Mouse (Mus musculus): ENCODE results near the gene Trap1a.
"Not testable (repeated sequence)": the region's sequence is repeated elsewhere in the genome, so short reads cannot be mapped to it uniquely, and the experiment has no call there.

Trap1a gene

DNA sequence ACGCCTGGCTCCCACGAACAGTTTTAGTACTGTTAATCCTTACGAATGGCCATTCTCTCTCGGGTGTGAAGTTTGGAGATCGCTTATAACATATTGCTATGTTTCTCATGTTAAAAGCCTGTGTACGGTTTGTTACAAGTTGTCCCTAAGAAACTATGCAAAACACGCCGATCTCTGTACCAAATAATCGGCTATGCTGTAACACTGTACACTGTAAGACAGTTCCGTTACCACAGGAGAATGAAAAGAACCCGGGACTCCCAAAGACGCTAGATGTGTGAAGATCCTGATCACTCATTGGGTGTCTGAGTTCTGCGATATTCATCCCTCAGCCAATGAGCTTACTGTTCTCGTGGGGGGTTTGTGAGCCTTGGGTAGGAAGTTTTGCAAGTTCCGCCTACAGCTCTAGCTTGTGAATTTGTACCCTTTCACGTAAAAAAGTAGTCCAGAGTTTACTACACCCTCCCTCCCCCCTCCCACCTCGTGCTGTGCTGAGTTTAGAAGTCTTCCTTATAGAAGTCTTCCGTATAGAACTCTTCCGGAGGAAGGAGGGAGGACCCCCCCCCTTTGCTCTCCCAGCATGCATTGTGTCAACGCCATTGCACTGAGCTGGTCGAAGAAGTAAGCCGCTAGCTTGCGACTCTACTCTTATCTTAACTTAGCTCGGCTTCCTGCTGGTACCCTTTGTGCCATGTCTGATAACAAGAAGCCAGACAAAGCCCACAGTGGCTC is at the start of gene Trap1a:
Gene Trap1a (plus strand): TSS at position 421 of the 732 bp plus-strand sequence.
- DNase-seq, result no peak

DNA sequence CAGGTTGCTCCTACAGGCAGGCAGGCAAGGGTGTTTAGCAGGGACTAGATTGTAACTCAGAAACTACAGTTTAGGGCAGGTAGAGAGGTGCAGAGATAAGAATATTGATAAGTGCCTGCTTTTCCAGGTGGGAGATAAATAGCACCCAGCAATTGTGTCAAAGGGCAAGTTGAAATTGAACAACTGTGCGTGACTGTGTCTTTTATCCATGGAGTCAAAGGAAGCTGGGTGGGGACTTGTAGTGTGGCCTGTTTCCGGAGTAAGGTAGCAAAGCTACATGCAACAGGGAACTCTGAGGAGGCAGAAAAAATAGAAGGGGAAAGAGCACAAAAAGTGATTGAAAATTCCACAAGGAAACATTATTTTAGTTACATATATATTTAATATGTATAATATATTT is 40.4 kb upstream of the Trap1a start:
- no peak for DNase-seq

DNA sequence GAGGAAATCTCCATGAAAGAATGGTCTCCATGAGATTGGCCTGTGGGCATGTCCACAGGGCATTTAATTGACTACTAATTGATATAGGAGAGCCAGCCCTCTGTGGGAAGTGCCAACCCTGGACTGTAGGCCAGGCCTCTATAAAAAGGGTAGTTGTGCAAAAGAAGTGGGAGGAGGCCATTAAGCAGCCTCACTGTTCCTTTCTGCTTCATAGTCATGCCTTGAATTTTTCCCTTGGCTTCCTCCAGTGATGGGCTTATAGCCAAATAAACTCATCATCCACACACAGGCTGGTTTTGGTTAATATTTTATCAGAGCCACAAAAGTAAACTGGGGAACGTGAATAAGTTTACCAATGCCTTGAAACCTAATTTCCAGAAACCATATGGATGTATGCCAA is 38.2 kb upstream of the Trap1a start:
- DNase-seq, result no peak

DNA sequence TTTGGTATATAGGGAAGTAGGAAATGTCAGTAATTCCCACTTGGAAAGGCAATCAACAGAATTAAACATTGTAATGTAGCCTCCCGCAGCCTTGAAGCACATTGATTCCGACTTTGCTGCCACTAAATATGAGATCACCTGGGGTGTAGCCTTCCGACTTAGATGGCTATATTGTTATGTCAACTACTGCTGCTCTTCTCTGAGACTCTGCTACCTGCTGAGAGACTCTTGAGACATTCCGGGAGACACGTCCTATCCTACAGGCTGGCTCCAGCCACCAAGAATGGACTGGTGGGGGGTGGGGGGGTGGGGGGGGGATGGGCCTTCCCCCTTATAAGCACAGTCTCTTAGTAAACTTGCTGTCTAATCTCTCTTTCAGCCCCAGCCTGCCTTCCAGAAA is 16.1 kb upstream of the Trap1a start:
- DNase-seq, result not testable (repeated sequence)

DNA sequence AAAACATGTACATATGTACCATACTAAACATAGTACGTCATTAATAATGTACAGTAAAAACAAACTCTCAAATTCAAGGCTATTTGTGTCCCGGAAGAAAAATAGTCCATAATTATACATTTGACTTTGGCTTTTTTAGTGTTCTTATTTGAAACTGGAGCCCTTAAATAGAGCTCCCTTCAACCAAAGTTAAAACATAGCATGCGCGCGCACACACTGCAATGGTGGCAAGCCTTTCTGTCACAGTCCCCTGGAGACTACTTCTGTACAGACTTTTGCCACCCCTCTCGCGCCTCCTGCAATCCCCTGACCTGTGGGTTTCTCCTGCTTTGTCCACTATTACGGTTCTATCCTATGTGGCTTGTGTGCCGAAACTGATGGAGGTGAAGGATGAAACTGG is 900 bp upstream of the Trap1a start:
- no peak for DNase-seq

DNA sequence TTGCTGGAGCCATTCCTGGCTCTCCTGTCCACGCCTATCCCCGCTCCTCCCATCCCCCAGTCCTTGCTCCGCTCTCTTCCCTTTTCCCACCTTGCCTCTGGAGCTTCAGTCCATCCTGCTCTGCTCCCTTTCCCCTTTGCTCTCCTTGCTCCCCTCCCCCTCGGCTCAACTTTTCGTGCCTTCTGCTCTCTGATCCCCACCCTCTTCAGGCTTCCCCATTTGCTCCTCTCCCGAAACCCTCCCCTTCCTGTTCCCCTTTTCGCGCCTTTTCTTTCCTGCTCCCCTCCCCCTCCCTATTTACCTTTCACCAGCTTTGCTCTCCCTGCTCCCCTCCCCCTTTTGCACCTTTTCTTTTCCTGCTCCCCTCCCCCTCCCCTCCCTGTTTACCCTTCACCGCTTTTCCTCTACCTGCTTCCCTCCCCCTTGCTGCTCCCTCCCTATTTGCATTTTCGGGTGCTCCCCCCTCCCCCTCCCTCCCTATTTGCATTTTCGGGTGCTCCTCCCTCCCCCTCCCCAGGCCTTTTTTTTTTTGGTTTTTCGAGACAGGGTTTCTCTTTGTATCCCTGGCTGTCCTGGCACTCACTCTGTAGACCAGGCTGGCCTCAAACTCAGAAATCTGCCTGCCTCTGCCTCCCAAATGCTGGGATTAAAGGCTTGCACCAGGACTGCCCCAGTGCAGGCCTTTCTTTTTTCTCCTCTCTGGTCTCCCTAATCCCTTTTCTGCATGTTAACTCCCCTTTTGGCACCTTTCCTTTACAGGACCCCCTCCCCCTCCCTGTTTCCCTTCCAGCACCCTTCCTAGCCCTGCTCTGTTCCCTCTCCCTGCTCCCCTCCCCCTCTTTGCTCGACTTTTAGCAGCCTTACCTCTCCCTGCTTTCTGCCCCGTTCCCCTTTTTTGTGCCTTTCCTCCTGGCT is 1.3 kb downstream of the Trap1a start:
- no peak for DNase-seq

DNA sequence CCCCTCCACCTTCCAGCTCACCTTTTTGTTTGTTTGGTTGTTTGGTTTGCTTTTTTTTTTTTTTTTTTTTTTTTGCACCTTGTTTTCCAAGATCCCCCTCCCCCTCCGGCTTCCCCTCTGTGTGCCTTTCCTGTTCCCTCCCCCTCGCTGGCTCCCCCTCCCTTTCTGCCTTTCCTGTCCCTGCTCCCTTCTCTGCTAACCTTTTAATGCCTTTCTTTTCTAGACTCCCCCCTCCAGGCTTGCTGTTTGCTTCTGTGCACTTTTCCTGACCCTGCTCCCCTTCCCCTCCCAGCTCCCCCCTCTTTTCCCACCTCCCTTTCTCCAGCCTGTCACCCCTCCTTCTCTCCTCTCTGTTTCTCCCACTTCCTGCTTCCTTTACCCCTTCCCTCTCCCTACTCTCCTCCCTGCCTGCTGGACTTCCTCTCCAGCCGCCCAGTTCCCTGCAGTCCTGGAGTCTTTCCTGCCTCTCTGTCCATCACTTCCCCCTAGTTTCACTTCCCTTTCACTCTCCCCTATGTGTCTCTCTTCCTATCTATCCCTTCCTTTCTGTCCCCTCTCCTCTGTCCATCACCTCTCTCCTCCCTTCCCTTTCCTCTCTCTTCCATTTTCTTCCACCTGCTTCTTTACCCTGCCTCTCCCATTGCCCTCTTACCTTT is 2.1 kb downstream of the Trap1a start:
- DNase-seq, result no peak

DNA sequence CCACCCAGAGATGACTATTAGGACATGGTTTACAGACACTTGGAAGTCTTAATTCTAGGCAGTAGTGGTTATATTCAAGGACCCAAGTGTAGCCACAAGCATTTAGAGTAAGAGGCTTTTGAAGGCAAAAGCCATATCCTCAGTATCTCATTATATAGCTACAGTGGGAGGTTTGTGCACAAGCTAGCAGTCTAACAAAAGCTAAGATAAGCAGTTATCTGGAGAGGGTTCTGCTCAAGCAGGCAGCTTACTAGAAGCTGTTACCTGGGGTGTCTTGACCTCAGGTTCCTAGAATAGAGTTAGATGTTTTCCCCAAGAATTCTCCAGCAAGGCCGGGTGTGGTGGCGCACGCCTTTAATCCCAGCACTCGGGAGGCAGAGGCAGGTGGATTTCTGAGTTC is 6.1 kb downstream of the Trap1a start:
- no peak for DNase-seq

DNA sequence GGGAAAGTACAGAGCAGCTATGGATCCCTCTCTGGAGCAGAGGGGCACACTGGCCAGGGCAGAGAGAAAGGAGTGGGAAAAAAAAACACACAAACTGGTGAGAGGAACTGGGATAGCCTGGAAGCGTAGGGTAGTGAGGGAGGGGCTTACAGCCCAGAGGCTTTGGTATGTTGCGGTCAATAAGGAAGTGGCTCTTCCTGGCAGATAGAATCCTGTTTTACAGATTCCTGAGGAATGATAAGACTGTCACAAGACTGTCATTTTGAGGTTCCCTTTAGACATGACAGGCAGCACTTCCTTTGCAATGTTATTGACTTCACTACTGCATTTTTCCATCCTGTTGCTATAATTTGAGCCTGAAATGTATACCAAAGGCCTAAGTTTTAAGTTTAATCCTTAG is 7.7 kb downstream of the Trap1a start:
- no peak for DNase-seq

DNA sequence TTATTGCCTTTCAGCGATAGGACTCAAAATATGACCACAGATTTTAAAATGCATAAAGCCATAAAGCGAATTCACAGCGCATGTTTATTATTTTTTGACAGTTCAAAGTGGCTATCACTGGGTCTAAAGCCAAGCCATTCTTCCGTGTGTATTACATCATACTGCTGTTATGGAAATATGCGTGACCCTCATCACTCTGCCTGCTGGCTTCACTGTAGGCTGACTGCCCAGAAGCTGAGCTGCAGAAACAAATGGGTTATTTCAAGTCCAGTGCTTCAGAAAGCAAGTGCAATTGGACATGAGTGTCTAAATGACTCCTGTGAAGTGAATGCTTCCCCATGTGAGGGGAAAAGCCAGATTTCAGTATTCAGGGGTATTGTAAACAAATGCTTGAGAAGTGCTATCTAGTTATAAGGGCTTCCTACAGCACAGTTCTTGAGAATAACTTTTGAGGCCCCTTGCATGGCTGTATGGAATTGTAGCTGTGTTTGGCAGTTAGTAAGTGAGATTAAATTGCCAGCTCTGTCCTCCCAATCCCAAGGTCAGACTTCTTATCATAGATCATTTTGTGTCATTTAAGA is 18.8 kb downstream of the Trap1a start:
- no peak for DNase-seq

DNA sequence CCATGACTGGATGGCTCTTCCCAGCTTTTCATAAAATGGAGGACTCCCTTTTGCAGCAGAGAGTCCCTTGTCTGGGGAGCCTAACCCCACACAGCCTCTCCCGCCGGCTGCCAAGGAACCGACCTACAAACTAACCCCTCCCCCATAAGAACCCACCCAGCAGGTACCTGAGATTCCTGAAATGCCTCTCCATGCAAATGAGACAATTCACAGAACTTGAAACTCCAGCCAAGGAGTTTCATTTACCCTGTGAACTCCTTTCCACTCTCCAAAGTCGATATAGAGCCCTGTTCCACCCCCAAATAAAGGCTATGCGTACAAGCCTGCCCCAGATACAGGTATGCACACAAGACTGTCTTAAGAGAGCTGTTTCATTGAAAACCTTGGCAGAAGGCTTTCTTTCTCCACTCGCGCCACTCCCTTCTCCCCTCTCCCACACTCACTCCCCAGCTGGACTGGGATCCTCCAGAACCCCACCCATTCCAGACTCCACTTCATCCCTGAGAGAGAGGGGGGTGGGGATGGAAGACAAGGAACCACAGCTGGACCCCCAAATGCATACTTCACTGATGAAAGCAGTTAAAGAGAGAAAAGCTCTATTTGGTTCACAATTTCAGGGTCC is 24.3 kb downstream of the Trap1a start:
- DNase-seq, result peak; percentile 14

DNA sequence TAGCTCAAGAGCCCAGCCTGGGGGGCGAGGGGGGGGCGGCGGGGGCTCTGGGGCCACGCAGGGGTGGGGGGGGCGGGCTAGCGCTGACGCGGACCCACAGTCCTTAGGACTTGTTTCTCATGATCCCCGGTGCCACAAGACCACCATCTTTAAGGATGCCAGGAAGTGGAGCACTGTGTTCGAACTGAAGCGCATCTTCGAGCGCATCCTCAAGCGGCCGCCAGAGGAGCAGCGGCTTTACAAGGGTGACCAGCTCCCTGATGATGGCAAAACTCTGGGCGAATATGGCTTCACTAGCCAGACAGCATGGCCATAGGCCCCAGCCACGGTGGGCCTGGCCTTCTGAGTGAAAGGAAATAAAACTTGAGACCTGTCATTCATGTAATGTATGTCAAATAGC is 24.9 kb downstream of the Trap1a start:
- DNase-seq, result no peak

DNA sequence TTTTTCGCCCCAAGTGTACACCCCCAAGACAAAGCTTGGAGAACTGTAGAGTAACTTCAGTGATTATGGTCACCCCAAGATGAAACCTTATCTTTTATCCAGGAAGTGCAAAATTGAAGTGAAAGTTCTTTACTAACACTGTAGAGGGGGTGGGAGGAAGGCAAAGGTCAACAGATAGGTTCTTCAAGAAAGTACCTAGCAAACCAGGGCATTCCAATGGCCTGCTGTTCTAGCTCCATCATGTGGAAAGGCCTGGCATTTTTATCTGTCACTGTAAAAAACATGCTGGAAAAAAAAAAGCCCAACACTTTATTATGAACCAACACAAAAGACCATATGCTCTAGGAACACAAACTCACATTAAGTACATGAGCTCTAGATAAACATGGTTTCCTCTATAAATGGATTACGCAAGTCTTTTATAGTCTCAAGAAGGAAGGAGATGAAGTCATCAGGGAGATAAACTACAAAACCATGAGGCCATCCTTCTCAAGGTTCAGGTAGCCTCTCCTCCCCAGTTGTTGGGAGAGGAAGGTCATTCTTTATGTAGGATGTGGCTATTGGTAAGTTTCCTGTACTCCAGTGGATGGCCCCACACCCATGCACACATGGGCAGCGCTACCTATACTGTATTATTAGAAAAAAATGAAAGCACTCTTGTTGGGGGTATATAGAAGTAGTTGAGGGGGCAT is 33.5 kb downstream of the Trap1a start:
- no peak for DNase-seq

DNA sequence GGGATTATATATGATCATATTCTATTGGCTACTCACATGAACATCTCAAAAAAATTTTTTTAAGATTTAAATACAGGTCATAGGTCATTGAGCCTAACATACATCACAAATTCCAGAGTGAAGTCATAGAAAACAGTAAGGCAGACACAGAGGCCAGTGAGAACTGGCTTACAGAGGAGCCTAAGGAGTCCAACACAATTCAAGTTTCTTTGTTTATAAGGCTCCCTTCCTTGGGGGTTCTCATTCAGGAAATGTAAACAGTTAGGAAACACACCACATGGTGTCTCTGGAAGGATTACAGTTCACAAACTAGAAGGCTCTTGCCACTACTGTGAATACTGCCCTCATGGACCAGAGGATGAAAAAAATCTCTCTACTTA is 34.0 kb downstream of the Trap1a start:
- DNase-seq, result no peak

DNA sequence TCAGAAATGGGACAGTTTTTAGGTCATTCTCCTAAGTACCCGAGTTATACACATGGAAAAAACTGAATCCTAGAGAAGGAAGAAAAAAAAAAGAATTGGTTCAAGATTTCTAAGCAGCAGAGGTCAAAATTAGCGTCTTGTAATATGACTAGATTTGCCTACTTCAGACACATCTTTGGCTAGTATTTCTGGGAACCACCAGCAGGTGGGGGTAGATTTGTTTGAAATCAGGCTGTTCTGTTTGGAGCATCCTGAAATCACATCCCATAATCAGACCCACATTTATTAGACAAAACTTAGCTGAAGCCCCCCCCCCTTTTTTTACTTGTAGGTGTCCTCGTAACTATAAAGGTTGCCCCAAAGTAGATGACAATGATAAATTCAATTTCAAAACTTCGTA is 35.6 kb downstream of the Trap1a start:
- no peak for DNase-seq

DNA sequence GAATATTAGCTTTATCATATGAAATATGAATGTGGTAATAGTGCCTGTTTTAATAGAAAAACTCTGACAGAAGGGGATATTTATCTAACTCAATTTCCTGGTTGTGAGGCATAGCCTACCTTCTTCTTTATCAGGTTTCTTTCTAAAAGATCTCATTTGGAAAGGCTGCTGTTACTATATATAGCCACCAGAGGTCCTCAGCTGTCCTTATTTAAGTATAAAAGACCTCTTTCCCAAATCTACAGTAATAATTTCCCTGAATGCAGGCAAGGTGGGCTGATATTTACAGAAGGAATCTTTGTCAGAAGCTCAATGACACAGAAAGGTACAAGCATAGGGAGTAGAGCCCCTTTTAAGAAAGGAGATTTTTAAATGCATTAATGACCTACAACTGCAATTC is 39.2 kb downstream of the Trap1a start:
- no peak for DNase-seq

All from kidney, adult 11 months (tissue).